Mouse (Mus musculus): ENCODE data around the gene Zfp326.

- TF ChIP-seq EP300 (optimal IDR thresholded peaks at IDR 0.05), result no peak
- no peak for TF ChIP-seq CTCF (IDR thresholded peaks at IDR 0.05; ENCODE audit: low read depth)
Observed at GRCm38 (mm10) chr5:105844044-105844753, 32.2 kb upstream of the Zfp326 start.
